Mouse (Mus musculus): ENCODE measurements at regions not wholly inside any gene's neighbourhood (a gene's known extent, or its start where the extent isn't known, plus 50 kb on each side); places are given as distances from the start of the nearest gene placed in this dataset.

- WGBS, result 16% methylated on average over 1 of the region's 1 CpGs
- Histone ChIP-seq H3K4me3 (ENCODE audit: low read depth, low read length) (no peak overlapping the region), H3K9me3 (ENCODE audit: low read length) (no peaks in the 10 kb centered on the region), H3K4me1 (ENCODE audit: insufficient read depth, low read length) (no peaks in the 10 kb centered on the region), H3K27ac (ENCODE audit: low read depth, low read length) (no peak overlapping the region), H3K4me2 (ENCODE audit: low read depth, low read length, poor library complexity, severe bottlenecking) (no peak overlapping the region), H3K9ac (replicated peaks; ENCODE audit: low read length, poor library complexity, severe bottlenecking) (no peak overlapping the region), H3K36me3 (ENCODE audit: insufficient read depth, low read length) (no peaks in the 10 kb centered on the region), H3K27me3 (ENCODE audit: insufficient read depth, low read length) (no peaks in the 10 kb centered on the region)
- ATAC-seq (ENCODE audit: low FRiP score) (no peak), DNase-seq (ENCODE audit: low spot score) (no peak)
- no peak for TF ChIP-seq CTCF (IDR thresholded peaks at IDR 0.05)
Observed at GRCm38 (mm10) chr8:102329955-102330354, 455.5 kb downstream of the Cdh11 start.
